Mouse (Mus musculus): ENCODE measurements at regions not wholly inside any gene's neighbourhood (a gene's known extent, or its start where the extent isn't known, plus 50 kb on each side); places are given as distances from the start of the nearest gene placed in this dataset.

DNA sequence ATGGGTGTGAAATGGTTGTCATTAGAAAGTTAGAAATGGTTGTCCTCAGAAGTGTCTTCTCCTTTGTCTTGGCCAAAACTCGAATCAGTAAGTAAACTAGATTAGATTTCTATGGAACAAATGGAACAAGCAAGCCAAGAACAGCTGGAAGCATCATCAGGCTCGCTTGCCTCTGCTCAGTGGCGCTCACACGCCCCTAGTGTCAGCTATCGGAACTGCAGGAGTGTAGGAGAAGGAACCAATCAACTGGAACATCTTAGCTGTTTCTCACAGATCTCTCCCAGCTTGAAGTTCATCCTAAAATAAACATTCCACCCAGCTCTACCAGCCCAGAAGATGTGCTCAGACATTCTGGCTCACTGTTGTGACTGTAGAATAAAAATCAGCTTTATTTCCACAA, 90.9 kb downstream of the Il20rb start:
- TF ChIP-seq MYB (IDR thresholded peaks at IDR 0.05; ENCODE audit: low read depth, low read length) = no peak
- TF ChIP-seq TAL1 (IDR thresholded peaks at IDR 0.05; ENCODE audit: low read length) = no peak
- no peak for TF ChIP-seq E2F4 (IDR thresholded peaks at IDR 0.05; ENCODE audit: borderline replicate concordance, low read depth, low read length)
